Mouse (Mus musculus) regulatory T cell (primary cell): ENCODE results near the gene Shf.

Experiments
- in situ Hi-C: fragments of 300-600 bp; cut with MboI, MseI; formaldehyde crosslinking; loops from one replicate; pipeline ENCODE4 v1.15.1; 2025; ENCODE audit warnings: high pct_unique_total_duplicates

Shf gene

GRCm38 (mm10) chr2:122370101-122370750 lies 1.3 kb upstream of the Shf start:
- in situ Hi-C loops, result loop anchor here (10.0 kb wide), 1 partner anchor 365 kb away; the partner anchor contains the start of gene Bloc1s6

GRCm38 (mm10) chr2:122368081-122368971 lies 636 bp downstream of the Shf start:
- in situ Hi-C loops, result no loop called here

- in situ Hi-C loops, result no loop called here
Observed at GRCm38 (mm10) chr2:122367701-122368080, 1.3 kb downstream of the Shf start.

- in situ Hi-C loops, result no loop called here
Observed at GRCm38 (mm10) chr2:122367181-122367580, 1.8 kb downstream of the Shf start.

- in situ Hi-C loops, result no loop called here
Observed at GRCm38 (mm10) chr2:122366706-122367105, 2.3 kb downstream of the Shf start.

- in situ Hi-C loops, result no loop called here
Observed at GRCm38 (mm10) chr2:122366039-122366438, 2.9 kb downstream of the Shf start.

- in situ Hi-C loops, result no loop called here
Observed at GRCm38 (mm10) chr2:122365244-122365866, 3.6 kb downstream of the Shf start.

- in situ Hi-C loops, result no loop called here
Observed at GRCm38 (mm10) chr2:122364352-122364944, 4.5 kb downstream of the Shf start.

GRCm38 (mm10) chr2:122362622-122363523 lies 6.1 kb downstream of the Shf start:
- in situ Hi-C loops, result no loop called here

- in situ Hi-C loops, result no loop called here
Observed at GRCm38 (mm10) chr2:122361868-122362621, 6.9 kb downstream of the Shf start.

GRCm38 (mm10) chr2:122361181-122361580 lies 7.8 kb downstream of the Shf start:
- in situ Hi-C loops, result no loop called here

- in situ Hi-C loops, result no loop called here
Observed at GRCm38 (mm10) chr2:122360310-122360709, 8.7 kb downstream of the Shf start.

- in situ Hi-C loops, result no loop called here
Observed at GRCm38 (mm10) chr2:122356187-122356586, 12.8 kb downstream of the Shf start.

GRCm38 (mm10) chr2:122355389-122355788 lies 13.6 kb downstream of the Shf start:
- in situ Hi-C loops, result no loop called here

- in situ Hi-C loops, result no loop called here
Observed at GRCm38 (mm10) chr2:122354191-122354929, 14.6 kb downstream of the Shf start.

GRCm38 (mm10) chr2:122353765-122354164 lies 15.2 kb downstream of the Shf start:
- in situ Hi-C loops, result no loop called here

GRCm38 (mm10) chr2:122352992-122353391 lies 16.0 kb downstream of the Shf start:
- in situ Hi-C loops, result no loop called here

GRCm38 (mm10) chr2:122351931-122352329 lies 17.0 kb downstream of the Shf start:
- in situ Hi-C loops, result no loop called here

- in situ Hi-C loops, result no loop called here
Observed at GRCm38 (mm10) chr2:122351156-122351930, 17.6 kb downstream of the Shf start.
